Mouse (Mus musculus): ENCODE measurements at regions not wholly inside any gene's neighbourhood (a gene's known extent, or its start where the extent isn't known, plus 50 kb on each side); places are given as distances from the start of the nearest gene placed in this dataset.

- Histone ChIP-seq H3K4me3 (replicated peaks) (no peak overlapping the region), H3K4me1 (no peaks in the 10 kb centered on the region), H3K36me3 (no peaks in the 10 kb centered on the region), H3K27ac (replicated peaks) (no peak overlapping the region), H3K9ac (replicated peaks) (no peak overlapping the region), H3K27me3 (replicated peaks) (peaks cover 27% of the 10 kb centered on the region), H3K4me2 (no peak overlapping the region), H3K9me3 (replicated peaks) (no peaks in the 10 kb centered on the region)
- 92% methylated on average over 7 of the region's 7 CpGs for WGBS
- no peak for ATAC-seq (ENCODE audit: low FRiP score)
These were observed 97.8 kb downstream of the Tmsb4x start for GRCm38 (mm10) chrX:167111059-167111871.

DNA sequence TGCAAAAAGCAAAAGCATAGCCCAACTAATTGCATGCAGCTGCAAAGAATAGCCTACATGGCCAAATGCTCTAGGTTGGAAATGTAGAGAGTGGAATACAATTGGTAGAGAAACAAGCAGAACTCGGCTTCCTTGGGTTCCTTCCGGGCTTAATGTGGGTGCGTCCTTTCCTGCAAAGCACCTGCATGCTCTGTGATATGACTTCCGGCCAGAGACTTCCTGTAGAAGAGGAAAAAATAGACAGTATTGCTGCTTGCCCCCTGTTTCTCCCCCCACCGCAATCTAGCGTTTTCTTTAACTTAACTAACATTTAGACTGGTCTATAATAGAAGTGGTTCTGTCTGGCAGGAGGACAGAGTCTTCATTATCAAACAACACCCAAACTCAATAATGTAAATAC is 100.8 kb downstream of the Tmsb4x start:
- no peak overlapping the region for H3K4me2 ChIP-seq
- 91% methylated on average over 6 of the region's 6 CpGs for WGBS
- H3K4me3 ChIP-seq (replicated peaks), result no peak overlapping the region
- H3K9ac ChIP-seq (replicated peaks), result no peak overlapping the region
- no peaks in the 10 kb centered on the region for H3K4me1 ChIP-seq
- H3K9me3 ChIP-seq (replicated peaks), result no peaks in the 10 kb centered on the region
- ATAC-seq (ENCODE audit: low FRiP score), result no peak
- H3K27me3 ChIP-seq (replicated peaks), result peaks cover 20% of the 10 kb centered on the region; the same call in 1 of the 2 replicates
- H3K27ac ChIP-seq (replicated peaks), result no peak overlapping the region
- no peaks in the 10 kb centered on the region for H3K36me3 ChIP-seq

DNA sequence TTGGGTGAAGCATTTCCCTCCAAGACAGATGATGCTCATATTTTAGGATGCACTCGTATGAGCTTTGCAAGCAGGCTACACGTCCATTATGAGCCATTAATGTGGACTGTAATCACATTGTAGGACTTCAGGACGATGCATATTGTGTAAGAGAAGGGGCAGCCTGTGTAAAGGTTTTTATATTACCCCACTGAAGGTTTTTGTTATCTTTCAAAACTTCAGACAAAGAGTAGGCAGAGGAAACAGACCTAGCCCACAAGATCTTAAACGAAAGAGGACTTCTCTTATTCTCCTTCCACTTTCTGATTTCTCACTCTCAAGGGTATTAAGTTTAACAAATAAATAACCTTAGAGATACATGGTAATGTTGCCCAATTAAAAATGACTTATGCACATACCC is 101.6 kb downstream of the Tmsb4x start:
- H3K36me3 ChIP-seq, result no peaks in the 10 kb centered on the region
- no peak overlapping the region for H3K9ac ChIP-seq (replicated peaks)
- no peak overlapping the region for H3K27ac ChIP-seq (replicated peaks)
- H3K4me2 ChIP-seq, result no peak overlapping the region
- H3K4me3 ChIP-seq (replicated peaks), result no peak overlapping the region
- ATAC-seq (ENCODE audit: low FRiP score), result no peak
- peaks cover 24% of the 10 kb centered on the region for H3K27me3 ChIP-seq (replicated peaks)
- no peaks in the 10 kb centered on the region for H3K9me3 ChIP-seq (replicated peaks)
- H3K4me1 ChIP-seq, result no peaks in the 10 kb centered on the region
- 81% methylated on average over 4 of the region's 4 CpGs for WGBS

DNA sequence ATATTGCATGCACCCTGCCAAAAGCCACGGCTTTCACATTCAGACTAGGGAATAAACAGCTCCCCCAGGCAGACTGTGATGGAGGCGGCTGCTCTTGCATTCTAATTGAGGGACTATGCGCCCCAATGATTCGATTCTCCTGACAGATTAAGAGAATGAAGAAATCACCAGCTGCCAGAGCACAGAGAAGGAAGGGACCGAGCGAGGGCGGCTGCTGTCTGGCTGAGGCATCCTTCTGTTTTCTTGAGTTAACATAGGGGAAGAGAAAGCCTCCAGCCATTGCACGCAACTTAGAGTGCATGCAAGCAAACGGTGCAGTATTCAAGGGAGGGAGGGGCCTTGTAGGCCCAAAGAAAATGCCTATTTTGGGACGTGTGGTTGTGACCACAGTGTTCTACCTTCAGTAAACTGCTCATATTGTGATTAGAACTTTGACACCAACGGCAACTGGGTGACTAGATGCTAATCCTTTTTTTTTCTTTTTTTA is 103.1 kb downstream of the Tmsb4x start:
- ATAC-seq (ENCODE audit: low FRiP score), result no peak
- no peak overlapping the region for H3K9ac ChIP-seq (replicated peaks)
- 47% methylated on average over 11 of the region's 11 CpGs for WGBS
- no peaks in the 10 kb centered on the region for H3K9me3 ChIP-seq (replicated peaks)
- no peaks in the 10 kb centered on the region for H3K4me1 ChIP-seq
- peaks cover 24% of the 10 kb centered on the region for H3K27me3 ChIP-seq (replicated peaks)
- no peaks in the 10 kb centered on the region for H3K36me3 ChIP-seq
- no peak overlapping the region for H3K4me2 ChIP-seq
- H3K4me3 ChIP-seq (replicated peaks), result no peak overlapping the region
- H3K27ac ChIP-seq (replicated peaks), result no peak overlapping the region

- ATAC-seq (ENCODE audit: low FRiP score), result no peak
- H3K27me3 ChIP-seq (replicated peaks), result peaks cover 22% of the 10 kb centered on the region
- 70% methylated on average over 4 of the region's 4 CpGs for WGBS
These were observed 103.8 kb downstream of the Tmsb4x start for GRCm38 (mm10) chrX:167105354-167105753.

GRCm38 (mm10) chrX:167104247-167104621 is 104.9 kb downstream of the Tmsb4x start:
- H3K9ac ChIP-seq (replicated peaks), result no peak overlapping the region
- no peak overlapping the region for H3K27ac ChIP-seq (replicated peaks)
- no peaks in the 10 kb centered on the region for H3K9me3 ChIP-seq (replicated peaks)
- H3K36me3 ChIP-seq, result no peaks in the 10 kb centered on the region
- H3K4me1 ChIP-seq, result no peaks in the 10 kb centered on the region
- H3K4me2 ChIP-seq, result no peak overlapping the region
- ATAC-seq (ENCODE audit: low FRiP score), result no peak
- peaks cover 26% of the 10 kb centered on the region for H3K27me3 ChIP-seq (replicated peaks)
- no peak overlapping the region for H3K4me3 ChIP-seq (replicated peaks)
- WGBS, result 61% methylated on average over 4 of the region's 4 CpGs

More at GRCm38 (mm10) chrX:167105354-167105753, 103.8 kb downstream of the Tmsb4x start:
- no peak overlapping the region for H3K4me3 ChIP-seq (replicated peaks)
- no peak overlapping the region for H3K9ac ChIP-seq (replicated peaks)
- no peaks in the 10 kb centered on the region for H3K9me3 ChIP-seq (replicated peaks)
- no peak overlapping the region for H3K4me2 ChIP-seq
- no peaks in the 10 kb centered on the region for H3K4me1 ChIP-seq
- H3K36me3 ChIP-seq, result no peaks in the 10 kb centered on the region
- H3K27ac ChIP-seq (replicated peaks), result no peak overlapping the region

- no peaks in the 10 kb centered on the region for H3K36me3 ChIP-seq
- H3K9me3 ChIP-seq (replicated peaks), result no peaks in the 10 kb centered on the region
- H3K4me3 ChIP-seq (replicated peaks), result no peak overlapping the region
- no peak for ATAC-seq (ENCODE audit: low FRiP score)
- no peak overlapping the region for H3K4me2 ChIP-seq
- 44% methylated on average over 12 of the region's 12 CpGs for WGBS
- no peaks in the 10 kb centered on the region for H3K4me1 ChIP-seq
- peaks cover 25% of the 10 kb centered on the region for H3K27me3 ChIP-seq (replicated peaks)
- H3K27ac ChIP-seq (replicated peaks), result no peak overlapping the region; the same call in 1 of the 2 replicates
- H3K9ac ChIP-seq (replicated peaks), result no peak overlapping the region
These were observed 105.4 kb downstream of the Tmsb4x start for GRCm38 (mm10) chrX:167103501-167104246.

DNA sequence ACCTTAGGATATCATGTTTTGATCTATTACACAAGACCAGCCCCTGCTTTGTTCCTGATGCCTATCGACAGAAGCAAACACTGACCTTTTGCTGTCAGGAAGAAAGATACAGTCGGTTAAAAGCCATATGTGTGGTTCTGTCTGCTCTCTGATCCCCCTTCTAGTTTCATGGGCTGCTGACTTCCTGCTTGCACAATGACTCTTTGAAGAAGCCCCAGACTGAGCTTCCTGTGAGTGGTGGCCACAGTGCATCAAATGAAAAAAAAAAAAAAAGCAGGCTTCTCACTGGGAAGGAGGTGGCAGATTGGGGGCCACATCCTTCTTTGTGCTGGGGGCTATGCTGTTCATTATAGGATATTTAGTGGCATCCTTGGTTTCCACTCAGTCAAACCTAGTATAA is 107.2 kb downstream of the Tmsb4x start:
- H3K27ac ChIP-seq (replicated peaks), result no peak overlapping the region
- H3K27me3 ChIP-seq (replicated peaks), result peaks cover 21% of the 10 kb centered on the region
- H3K4me1 ChIP-seq, result no peaks in the 10 kb centered on the region
- no peaks in the 10 kb centered on the region for H3K36me3 ChIP-seq
- no peaks in the 10 kb centered on the region for H3K9me3 ChIP-seq (replicated peaks)
- H3K4me3 ChIP-seq (replicated peaks), result no peak overlapping the region
- ATAC-seq (ENCODE audit: low FRiP score), result no peak
- WGBS, result 74% methylated on average over 2 of the region's 2 CpGs
- H3K4me2 ChIP-seq, result no peak overlapping the region
- no peak overlapping the region for H3K9ac ChIP-seq (replicated peaks)

DNA sequence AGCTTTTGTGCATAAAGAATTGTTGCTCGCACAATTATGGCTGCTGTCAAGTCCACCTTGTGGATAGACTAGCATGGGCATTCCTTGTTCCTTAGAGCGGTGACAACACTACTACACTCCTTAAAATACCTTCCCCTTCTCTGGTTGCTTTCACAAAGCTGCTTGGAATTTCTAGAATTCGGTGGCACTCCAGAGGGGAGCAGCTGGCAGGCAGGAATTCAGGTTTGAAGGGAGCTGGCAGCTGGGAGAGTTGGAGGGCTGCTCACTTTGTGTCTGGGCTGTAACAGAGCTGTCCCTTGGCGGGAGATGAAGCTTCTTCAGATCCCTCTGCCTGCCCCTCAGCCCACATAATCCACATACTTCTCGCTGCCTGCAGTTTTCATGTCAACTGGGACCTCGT is 109.7 kb downstream of the Tmsb4x start:
- ATAC-seq (ENCODE audit: low FRiP score), result no peak
- Histone ChIP-seq H3K9me3 (replicated peaks) (no peaks in the 10 kb centered on the region), H3K9ac (replicated peaks) (no peak overlapping the region), H3K27me3 (replicated peaks) (peaks cover 26% of the 10 kb centered on the region), H3K4me1 (no peaks in the 10 kb centered on the region), H3K36me3 (no peaks in the 10 kb centered on the region), H3K27ac (replicated peaks) (no peak overlapping the region), H3K4me2 (no peak overlapping the region), H3K4me3 (replicated peaks) (no peak overlapping the region)
- 64% methylated on average over 6 of the region's 6 CpGs for WGBS

- H3K4me1 ChIP-seq, result no peaks in the 10 kb centered on the region
- H3K36me3 ChIP-seq, result no peaks in the 10 kb centered on the region
- ATAC-seq (ENCODE audit: low FRiP score), result no peak
- WGBS, result 85% methylated on average over 3 of the region's 3 CpGs
- H3K27ac ChIP-seq (replicated peaks), result no peak overlapping the region
- no peak overlapping the region for H3K4me2 ChIP-seq
- H3K9me3 ChIP-seq (replicated peaks), result no peaks in the 10 kb centered on the region
- H3K9ac ChIP-seq (replicated peaks), result no peak overlapping the region
- peaks cover 26% of the 10 kb centered on the region for H3K27me3 ChIP-seq (replicated peaks)
- no peak overlapping the region for H3K4me3 ChIP-seq (replicated peaks)
These were observed 110.2 kb downstream of the Tmsb4x start for GRCm38 (mm10) chrX:167098914-167099313.

DNA sequence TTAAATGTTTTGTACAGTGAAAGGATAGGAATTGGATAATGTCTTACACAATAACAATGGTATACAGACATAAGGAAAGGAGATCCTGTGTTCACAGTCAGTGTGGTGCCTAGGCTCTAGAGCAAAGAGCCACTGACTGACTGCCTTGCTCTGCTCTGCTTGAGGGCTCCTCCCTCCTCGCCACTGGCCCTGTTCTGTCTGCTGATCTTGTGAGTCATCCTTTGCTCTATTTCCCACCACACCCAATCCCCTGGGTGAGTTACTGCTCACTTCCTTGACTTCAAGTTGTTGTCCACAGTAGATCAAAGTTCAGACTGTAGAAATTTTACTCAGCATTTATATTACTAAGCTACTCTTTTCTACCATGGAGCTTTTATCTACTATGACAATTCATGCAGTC is 117.3 kb downstream of the Tmsb4x start:
- Histone ChIP-seq H3K36me3 (no peaks in the 10 kb centered on the region), H3K4me3 (replicated peaks) (no peak overlapping the region), H3K27ac (replicated peaks) (no peak overlapping the region), H3K9ac (replicated peaks) (no peak overlapping the region), H3K4me2 (no peak overlapping the region), H3K4me1 (no peaks in the 10 kb centered on the region), H3K27me3 (replicated peaks) (peaks cover 7% of the 10 kb centered on the region; the same call in 1 of the 2 replicates), H3K9me3 (replicated peaks) (no peaks in the 10 kb centered on the region)
- ATAC-seq (ENCODE audit: low FRiP score), result no peak
- WGBS, result 100% methylated on average over 1 of the region's 1 CpGs

DNA sequence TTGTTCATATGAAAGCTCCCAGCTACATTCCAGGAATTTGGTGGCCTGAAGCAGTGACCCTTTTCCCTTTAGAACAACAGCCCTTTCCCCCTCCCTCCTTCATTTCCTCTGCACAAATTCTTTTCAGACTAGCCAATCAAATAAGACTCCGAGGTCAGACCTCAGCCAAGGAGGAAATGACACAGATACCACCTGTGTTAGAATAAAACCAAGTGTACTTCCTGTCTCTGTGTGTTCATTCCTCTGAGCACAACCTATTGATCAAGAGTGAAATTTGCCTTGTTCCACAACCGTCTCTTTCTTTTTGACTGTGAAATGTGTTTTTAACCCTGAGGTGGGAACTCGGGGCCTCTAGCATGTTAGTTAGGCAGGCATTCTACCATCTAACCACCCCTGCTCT is 120.2 kb downstream of the Tmsb4x start:
- Histone ChIP-seq H3K9me3 (replicated peaks) (no peaks in the 10 kb centered on the region), H3K27me3 (replicated peaks) (no peaks in the 10 kb centered on the region; the same call in 1 of the 2 replicates), H3K27ac (replicated peaks) (no peak overlapping the region), H3K4me1 (no peaks in the 10 kb centered on the region), H3K36me3 (no peaks in the 10 kb centered on the region), H3K4me2 (no peak overlapping the region), H3K4me3 (replicated peaks) (no peak overlapping the region), H3K9ac (replicated peaks) (no peak overlapping the region)
- ATAC-seq (ENCODE audit: low FRiP score), result no peak
- 54% methylated on average over 3 of the region's 3 CpGs for whole genome bisulfite sequencing
